Mouse (Mus musculus) forebrain, embryonic 16.5 days (tissue): Measurements from ENCODE around the gene Ear6. TPM values are rescaled to one million over a fixed set of nuclear protein-coding genes. Genes with fewer than 3 reads are reported as not detected.

ENCODE experiments used
- ATAC-seq: fragments of 200-750 bp; cut with Nextera tagmentation; 2 replicates; pipeline ENCODE4 v1.8.0; 2017; ENCODE audit warnings: mild to moderate bottlenecking, moderate library complexity
- H3K27ac ChIP-seq: fragments of 300-500 bp; sonication (generic); 2 replicates; pipeline ENCODE4 v1.5.1; 2014; ENCODE audit warnings: low read length, control low read depth
- H3K27me3 ChIP-seq: fragments of 300-500 bp; sonication (generic); replicated peaks from 2 replicates; pipeline ENCODE4 v1.6.1; 2014; ENCODE audit warnings: low read length; ENCODE audit not compliant: control insufficient read depth, insufficient read depth
- H3K36me3 ChIP-seq: fragments of 300-500 bp; sonication (generic); 2 replicates; pipeline ENCODE4 v1.6.1; 2014; ENCODE audit not compliant: control insufficient read depth, insufficient read depth
- H3K4me1 ChIP-seq: fragments of 300-500 bp; sonication (generic); replicated peaks from 2 replicates; pipeline ENCODE4 v1.6.1; 2014; ENCODE audit warnings: low read length; ENCODE audit not compliant: control insufficient read depth, insufficient read depth
- H3K4me2 ChIP-seq: fragments of 300-500 bp; sonication (generic); 2 replicates; pipeline ENCODE4 v1.6.1; 2014; ENCODE audit warnings: mild to moderate bottlenecking, low read length, control low read depth
- H3K4me3 ChIP-seq: fragments of 300-500 bp; sonication (generic); replicated peaks from 2 replicates; pipeline ENCODE4 v1.5.1; 2014; ENCODE audit warnings: mild to moderate bottlenecking, low read length, control low read depth
- H3K9ac ChIP-seq: fragments of 300-500 bp; sonication (generic); replicated peaks from 2 replicates; pipeline ENCODE4 v1.6.1; 2014; ENCODE audit warnings: low read depth, low read length, control low read depth
- H3K9me3 ChIP-seq: fragments of 300-500 bp; sonication (generic); 2 replicates; pipeline ENCODE4 v1.6.1; 2016; ENCODE audit warnings: low read length; ENCODE audit not compliant: control insufficient read depth
- WGBS: fragments of 180-500 bp; shearing (Covaris S2); extraction: QIAGEN DNeasy Blood & Tissue Kit; methylation state at CpG from one replicate; pipeline ENCODE4 v1.1.7; 2014; 5-methylcytosine and 5-hydroxymethylcytosine counted together
- polyA plus RNA-seq: library from polyadenylated mRNA; unstranded; fragments of >200 nt; fragmentation: Nextera tagmentation; extraction: Ambion mirVana; gene quantifications from 2 replicates; pipeline ENCODE4 v1.2.1, GENCODE M21; 2015

Ear6 gene
- polyA plus RNA-seq, 1 experiment from 2014 or later: not detected

DNA sequence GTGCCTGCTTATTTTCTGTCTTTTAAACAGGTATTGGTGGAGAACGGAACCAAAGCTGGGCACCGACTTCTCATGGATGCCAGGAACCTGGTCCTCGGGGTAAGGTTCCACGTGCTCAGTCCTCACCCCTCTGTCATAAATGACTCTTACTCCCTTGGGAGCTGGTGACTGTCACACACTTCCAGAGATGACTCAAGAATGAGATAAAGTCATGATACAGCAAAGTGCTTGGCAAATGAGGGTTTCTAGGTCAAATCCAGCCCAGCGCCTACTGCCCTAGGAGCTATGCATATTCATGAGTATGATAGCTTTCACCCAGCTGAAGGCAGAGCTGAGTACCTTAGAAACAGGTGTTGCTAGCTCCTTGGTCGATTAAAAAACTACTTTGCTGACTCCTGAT, 36.3 kb downstream of the Ear6 start:
- Histone ChIP-seq H3K4me1 (peaks cover 12% of the 10 kb centered on the region), H3K27ac (no peak overlapping the region), H3K9ac (no peak overlapping the region), H3K36me3 (peaks cover 26% of the 10 kb centered on the region), H3K9me3 (no peaks in the 10 kb centered on the region), H3K4me3 (no peak overlapping the region), H3K4me2 (no peak overlapping the region), H3K27me3 (no peaks in the 10 kb centered on the region)
- WGBS: 90% methylated on average over 6 of the region's 6 CpGs
- ATAC-seq: no peak

GRCm38 (mm10) chr14:51892191-51892939, 38.9 kb downstream of the Ear6 start, which contains the start of gene Slc39a2:
TSS of gene Slc39a2 (plus strand) at chr14:51892889.
- H3K4me3 ChIP-seq: no peak within 1 kb of the TSS
- H3K36me3 ChIP-seq: peaks cover 23% of the 10 kb centered on the region
- no peak for ATAC-seq
- no peaks in the 10 kb centered on the region for H3K9me3 ChIP-seq
- 94% methylated on average over 9 of the region's 9 CpGs for WGBS
- no peaks in the 10 kb centered on the region for H3K4me1 ChIP-seq
- H3K9ac ChIP-seq: no peak within 1 kb of the TSS
- no peaks in the 10 kb centered on the region for H3K27me3 ChIP-seq
- no peak within 1 kb of the TSS for H3K4me2 ChIP-seq
- H3K27ac ChIP-seq: no peak within 1 kb of the TSS

- peaks cover 21% of the 10 kb centered on the region for H3K36me3 ChIP-seq
- H3K9ac ChIP-seq: no peak overlapping the region
- 35% methylated on average over 10 of the region's 10 CpGs for WGBS
- no peak overlapping the region for H3K4me3 ChIP-seq
- no peak overlapping the region for H3K27ac ChIP-seq
- H3K27me3 ChIP-seq: no peaks in the 10 kb centered on the region
- H3K9me3 ChIP-seq: no peaks in the 10 kb centered on the region
- H3K4me1 ChIP-seq: no peaks in the 10 kb centered on the region
- no peak overlapping the region for H3K4me2 ChIP-seq
- ATAC-seq: no peak
Observed at GRCm38 (mm10) chr14:51893094-51893794, 39.7 kb downstream of the Ear6 start.

- Histone ChIP-seq H3K27ac (no peak overlapping the region), H3K9me3 (no peaks in the 10 kb centered on the region), H3K27me3 (no peaks in the 10 kb centered on the region), H3K4me2 (no peak overlapping the region), H3K9ac (no peak overlapping the region), H3K4me3 (no peak overlapping the region), H3K4me1 (no peaks in the 10 kb centered on the region), H3K36me3 (peaks cover 21% of the 10 kb centered on the region)
- WGBS: 64% methylated on average over 3 of the region's 3 CpGs
- no peak for ATAC-seq
Observed at GRCm38 (mm10) chr14:51893809-51894208, 40.3 kb downstream of the Ear6 start.

GRCm38 (mm10) chr14:51895071-51895470, 41.6 kb downstream of the Ear6 start:
- H3K36me3 ChIP-seq: peaks cover 14% of the 10 kb centered on the region
- no peak overlapping the region for H3K4me2 ChIP-seq
- H3K9ac ChIP-seq: no peak overlapping the region
- no peaks in the 10 kb centered on the region for H3K9me3 ChIP-seq
- no peak overlapping the region for H3K4me3 ChIP-seq
- no peak overlapping the region for H3K27ac ChIP-seq
- H3K27me3 ChIP-seq: no peaks in the 10 kb centered on the region
- H3K4me1 ChIP-seq: no peaks in the 10 kb centered on the region
- ATAC-seq: no peak
- 83% methylated on average over 14 of the region's 14 CpGs for WGBS

GRCm38 (mm10) chr14:51896019-51896418, 42.5 kb downstream of the Ear6 start:
- Histone ChIP-seq H3K27ac (no peak overlapping the region), H3K4me3 (no peak overlapping the region), H3K27me3 (no peaks in the 10 kb centered on the region), H3K4me1 (no peaks in the 10 kb centered on the region), H3K4me2 (no peak overlapping the region), H3K9ac (no peak overlapping the region), H3K36me3 (peaks cover 10% of the 10 kb centered on the region), H3K9me3 (no peaks in the 10 kb centered on the region)
- no peak for ATAC-seq
- 91% methylated on average over 6 of the region's 6 CpGs for WGBS

DNA sequence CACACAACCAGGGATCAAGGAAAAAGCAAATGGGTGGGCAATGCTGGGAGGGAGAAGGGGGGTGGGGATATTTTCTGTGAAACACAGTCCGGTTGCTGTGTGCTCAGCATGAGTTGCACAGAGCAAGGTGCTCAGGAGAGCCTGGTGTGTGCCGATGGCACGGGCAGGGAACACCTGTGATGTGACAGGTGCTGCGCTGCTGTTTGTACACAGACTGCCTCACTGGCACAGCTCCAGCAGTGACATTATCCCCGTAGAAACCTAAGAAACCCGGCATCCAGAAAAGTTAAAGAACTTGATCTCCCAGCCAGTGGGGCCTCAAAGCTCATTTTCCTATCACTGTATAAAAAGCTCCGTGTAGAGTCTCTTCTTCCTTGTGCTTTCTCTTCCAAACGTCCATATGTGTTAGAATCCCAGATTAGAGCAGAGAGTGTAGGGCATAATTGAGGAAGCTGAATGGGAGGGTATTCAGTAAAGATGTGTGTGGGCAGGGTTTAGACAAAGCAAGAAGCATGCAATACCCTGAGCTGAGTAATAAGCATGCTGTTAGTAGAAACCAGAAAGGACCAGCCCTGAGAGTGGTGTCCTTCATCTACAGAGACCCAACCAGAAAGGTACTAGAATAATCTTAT, 43.2 kb downstream of the Ear6 start:
- Histone ChIP-seq H3K4me1 (no peaks in the 10 kb centered on the region), H3K36me3 (peaks cover 5% of the 10 kb centered on the region), H3K27ac (no peak overlapping the region), H3K4me2 (no peak overlapping the region), H3K9me3 (no peaks in the 10 kb centered on the region), H3K27me3 (no peaks in the 10 kb centered on the region), H3K4me3 (no peak overlapping the region), H3K9ac (no peak overlapping the region)
- ATAC-seq: no peak
- 59% methylated on average over 8 of the region's 8 CpGs for WGBS

GRCm38 (mm10) chr14:51899351-51899750, 45.9 kb downstream of the Ear6 start:
- Histone ChIP-seq H3K9ac (no peak overlapping the region), H3K9me3 (no peaks in the 10 kb centered on the region), H3K36me3 (no peaks in the 10 kb centered on the region), H3K4me3 (no peak overlapping the region), H3K27ac (no peak overlapping the region), H3K27me3 (no peaks in the 10 kb centered on the region), H3K4me2 (no peak overlapping the region), H3K4me1 (no peaks in the 10 kb centered on the region)
- 97% methylated on average over 1 of the region's 1 CpGs for WGBS
- no peak for ATAC-seq
